Mouse (Mus musculus) layer of hippocampus, adult 18-20 months (tissue): ENCODE data around the gene Nrxn3. TPM values are rescaled to one million over a fixed set of nuclear protein-coding genes. Genes with fewer than 3 reads are reported as not detected.

Experiments
- DNase-seq, 2 experiments: peaks; one replicate each; pipeline ENCODE4 v3.0.0; 2022; ENCODE audit warnings: low spot score in 2 of 2
- total RNA-seq, 2 experiments: library from RNA; stranded (reverse); gene quantifications; 2 replicates each; pipeline ENCODE4 v1.2.3; 2021

The Nrxn3 gene
- total RNA-seq, 2 experiments from 2014 or later, result 175 to 204 TPM

- DNase-seq, result no peak
Measured at GRCm38 (mm10) chr12:89040151-89040550, 317.5 kb downstream of the Nrxn3 start.

GRCm38 (mm10) chr12:89041429-89042107 lies 318.9 kb downstream of the Nrxn3 start:
- DNase-seq, result no peak

GRCm38 (mm10) chr12:89049279-89049678 lies 326.6 kb downstream of the Nrxn3 start:
- DNase-seq, result peak in 1 of 2 experiments; percentile 14

- DNase-seq, result no peak
Measured at GRCm38 (mm10) chr12:89049686-89050085, 327.0 kb downstream of the Nrxn3 start.

- DNase-seq, result no peak
Measured at GRCm38 (mm10) chr12:89072436-89072835, 349.8 kb downstream of the Nrxn3 start.

- DNase-seq, result no peak
Measured at GRCm38 (mm10) chr12:89073167-89073743, 350.6 kb downstream of the Nrxn3 start.

- DNase-seq, result peak; percentile 28 to 61
Measured at GRCm38 (mm10) chr12:89074551-89075295, 352.0 kb downstream of the Nrxn3 start.

- peak; percentile 32 to 65 for DNase-seq
Measured at GRCm38 (mm10) chr12:89093806-89094479, 371.3 kb downstream of the Nrxn3 start.

- DNase-seq, result peak; percentile 19 to 68
Measured at GRCm38 (mm10) chr12:89097561-89097960, 374.9 kb downstream of the Nrxn3 start.

GRCm38 (mm10) chr12:89106029-89106733 lies 383.5 kb downstream of the Nrxn3 start:
- peak; percentile 73 to 92 for DNase-seq

- no peak for DNase-seq
Measured at GRCm38 (mm10) chr12:89106881-89107584, 384.4 kb downstream of the Nrxn3 start.

GRCm38 (mm10) chr12:89109779-89110335 lies 387.2 kb downstream of the Nrxn3 start:
- DNase-seq, result peak in 1 of 2 experiments; percentile 47

- DNase-seq, result no peak
Measured at GRCm38 (mm10) chr12:89128602-89129001, 405.9 kb downstream of the Nrxn3 start.

GRCm38 (mm10) chr12:89129139-89129907 lies 406.6 kb downstream of the Nrxn3 start:
- peak; percentile 30 to 65 for DNase-seq

GRCm38 (mm10) chr12:89134333-89134732 lies 411.7 kb downstream of the Nrxn3 start:
- DNase-seq, result peak in 1 of 2 experiments; percentile 41

- DNase-seq, result no peak
Measured at GRCm38 (mm10) chr12:89134774-89135307, 412.2 kb downstream of the Nrxn3 start.

- peak in 1 of 2 experiments; percentile 30 for DNase-seq
Measured at GRCm38 (mm10) chr12:89148974-89149411, 426.3 kb downstream of the Nrxn3 start.

- DNase-seq, result no peak
Measured at GRCm38 (mm10) chr12:89149455-89149854, 426.8 kb downstream of the Nrxn3 start.
